Mouse (Mus musculus): ENCODE data around the gene Ergic1.

DNA sequence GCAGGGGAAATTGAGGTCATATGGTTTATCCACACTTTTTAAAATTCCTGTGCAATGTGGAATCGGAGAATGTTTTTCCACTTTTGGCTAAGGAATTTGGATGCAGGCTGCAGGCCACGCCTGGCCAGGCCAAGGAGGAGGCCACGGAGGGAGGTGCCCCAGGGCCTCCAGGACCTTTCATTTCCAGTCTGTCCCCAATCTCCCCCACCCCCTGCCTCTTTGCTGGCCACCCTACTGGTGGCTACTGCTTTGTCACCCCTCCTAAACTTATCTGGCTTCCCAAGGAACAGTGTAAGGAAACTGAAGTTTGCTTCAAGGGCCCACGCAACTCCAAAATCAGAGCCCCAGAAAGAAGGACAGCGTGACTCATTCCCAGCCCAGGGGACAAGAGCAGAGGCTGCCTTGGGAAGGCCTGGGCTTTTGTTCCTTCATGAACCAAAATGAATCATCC is 31.5 kb upstream of the Ergic1 start:
- TF ChIP-seq CTCF (IDR thresholded peaks at IDR 0.05; ENCODE audit: control insufficient read depth, insufficient read depth, insufficient read length) (no peak), USF1 (IDR thresholded peaks at IDR 0.05; ENCODE audit: low read depth) (no peak), MAX (IDR thresholded peaks at IDR 0.05) (no peak), MYOD1 (IDR thresholded peaks at IDR 0.05; ENCODE audit: control insufficient read depth, insufficient read length, low read depth) (no peak), CEBPB (IDR thresholded peaks at IDR 0.05; ENCODE audit: low read depth) (no peak)
